Mouse (Mus musculus) erythroblast, embryonic 14.5 days (primary cell): ENCODE data around the gene Tmbim1. TPM values are rescaled to one million over a fixed set of nuclear protein-coding genes. Genes with fewer than 3 reads are reported as not detected.

Experiments used
- H3K27me3 ChIP-seq: 2 replicates; pipeline ENCODE4 v1.6.1; 2012; ENCODE audit warnings: inconsistent platforms; ENCODE audit not compliant: control insufficient read depth
- H3K36me3 ChIP-seq: 2 replicates; pipeline ENCODE4 v1.6.1; 2012; ENCODE audit warnings: mild to moderate bottlenecking, inconsistent platforms; ENCODE audit not compliant: control insufficient read depth
- H3K4me1 ChIP-seq: 2 replicates; pipeline ENCODE4 v1.6.1; 2012; ENCODE audit warnings: inconsistent platforms; ENCODE audit not compliant: control insufficient read depth
- H3K4me3 ChIP-seq: replicated peaks from 2 replicates; pipeline ENCODE3; 2012; ENCODE audit warnings: moderate library complexity, mild to moderate bottlenecking, inconsistent platforms
- H3K9me3 ChIP-seq: 2 replicates; pipeline ENCODE4 v1.6.1; 2012; ENCODE audit warnings: low read length, inconsistent platforms, mixed read lengths; ENCODE audit not compliant: control insufficient read depth
- GATA1 ChIP-seq: IDR thresholded peaks from 2 replicates; pipeline ENCODE4 v1.6.1; 2012; ENCODE audit warnings: low read length, inconsistent platforms, mixed read lengths
- TAL1 ChIP-seq: IDR thresholded peaks from 3 replicates; pipeline ENCODE4 v1.6.1; 2012; ENCODE audit warnings: low read length, inconsistent platforms, mixed read lengths
- polyA plus RNA-seq: library from polyadenylated mRNA; stranded (reverse); fragments of >175 nt; gene quantifications from 2 replicates; pipeline ENCODE4 v1.2.3, GENCODE M21; 2012

Tmbim1 gene
- polyA plus RNA-seq, 1 experiment: 2.7 TPM

- Histone ChIP-seq H3K27me3 (peaks cover 24% of the 10 kb centered on the region), H3K9me3 (no peaks in the 10 kb centered on the region), H3K4me1 (peaks cover 4% of the 10 kb centered on the region), H3K4me3 (no peak overlapping the region), H3K36me3 (peaks cover 11% of the 10 kb centered on the region)
- TF ChIP-seq GATA1: no peak
- no peak for TF ChIP-seq TAL1
Measured at GRCm38 (mm10) chr1:74275015-74275414, 30.4 kb downstream of the Tmbim1 start.

DNA sequence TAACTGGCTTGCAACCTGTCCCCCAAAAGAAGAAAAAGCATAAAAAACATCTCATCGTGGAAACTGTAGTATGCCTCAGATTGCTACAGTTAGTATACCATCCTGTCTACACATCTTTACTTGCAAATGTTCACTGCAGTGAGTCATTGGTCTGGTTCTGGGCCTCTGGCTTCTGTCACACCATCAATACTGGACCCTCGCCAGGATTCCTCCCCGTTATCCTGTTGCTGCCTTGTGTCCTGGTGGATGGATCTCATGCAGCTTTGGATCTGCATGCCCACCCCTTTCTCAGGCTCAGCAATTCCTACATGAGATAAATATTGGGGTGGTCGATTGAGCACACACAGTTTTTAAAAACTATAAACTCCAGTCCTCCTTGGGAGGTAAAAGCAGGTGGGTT, 33.8 kb downstream of the Tmbim1 start:
- Histone ChIP-seq H3K4me1 (peaks cover 6% of the 10 kb centered on the region), H3K36me3 (peaks cover 24% of the 10 kb centered on the region), H3K27me3 (peaks cover 19% of the 10 kb centered on the region), H3K9me3 (no peaks in the 10 kb centered on the region), H3K4me3 (no peak overlapping the region)
- TF ChIP-seq TAL1 (no peak), GATA1 (no peak)

DNA sequence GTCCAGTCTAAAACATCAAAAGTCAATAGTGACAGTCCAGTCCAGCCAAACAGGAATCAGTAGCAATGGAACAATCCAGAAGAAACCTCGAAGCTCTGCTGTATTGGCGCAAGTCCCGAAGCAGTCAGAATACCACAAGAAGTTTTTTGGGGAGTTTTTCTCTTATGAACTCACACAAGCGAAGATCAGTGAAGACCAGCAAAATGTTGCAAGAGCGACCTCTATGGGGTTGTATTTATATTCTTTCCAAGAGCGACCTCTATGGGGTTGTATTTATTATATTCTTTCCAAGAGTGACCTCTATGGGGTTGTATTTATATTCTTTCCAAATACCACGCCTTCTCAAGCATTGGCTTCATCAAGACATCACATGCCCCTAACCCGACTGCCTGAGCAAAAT, 36.7 kb downstream of the Tmbim1 start:
- no peak overlapping the region for H3K4me3 ChIP-seq
- TF ChIP-seq TAL1: no peak
- no peak for TF ChIP-seq GATA1
- H3K4me1 ChIP-seq: peaks cover 6% of the 10 kb centered on the region
- H3K36me3 ChIP-seq: peaks cover 53% of the 10 kb centered on the region
- no peaks in the 10 kb centered on the region for H3K9me3 ChIP-seq
- no peaks in the 10 kb centered on the region for H3K27me3 ChIP-seq

GRCm38 (mm10) chr1:74262510-74262909, 42.9 kb downstream of the Tmbim1 start:
- TF ChIP-seq TAL1 (no peak), GATA1 (no peak)
- H3K9me3 ChIP-seq: no peaks in the 10 kb centered on the region
- H3K27me3 ChIP-seq: no peaks in the 10 kb centered on the region
- H3K4me3 ChIP-seq: no peak overlapping the region
- peaks cover 87% of the 10 kb centered on the region for H3K36me3 ChIP-seq
- H3K4me1 ChIP-seq: no peaks in the 10 kb centered on the region

- Histone ChIP-seq H3K4me1 (no peaks in the 10 kb centered on the region), H3K4me3 (no peak overlapping the region), H3K9me3 (no peaks in the 10 kb centered on the region), H3K27me3 (no peaks in the 10 kb centered on the region), H3K36me3 (peaks cover 83% of the 10 kb centered on the region)
- no peak for TF ChIP-seq GATA1
- no peak for TF ChIP-seq TAL1
Measured at GRCm38 (mm10) chr1:74256782-74257181, 48.6 kb downstream of the Tmbim1 start.

DNA sequence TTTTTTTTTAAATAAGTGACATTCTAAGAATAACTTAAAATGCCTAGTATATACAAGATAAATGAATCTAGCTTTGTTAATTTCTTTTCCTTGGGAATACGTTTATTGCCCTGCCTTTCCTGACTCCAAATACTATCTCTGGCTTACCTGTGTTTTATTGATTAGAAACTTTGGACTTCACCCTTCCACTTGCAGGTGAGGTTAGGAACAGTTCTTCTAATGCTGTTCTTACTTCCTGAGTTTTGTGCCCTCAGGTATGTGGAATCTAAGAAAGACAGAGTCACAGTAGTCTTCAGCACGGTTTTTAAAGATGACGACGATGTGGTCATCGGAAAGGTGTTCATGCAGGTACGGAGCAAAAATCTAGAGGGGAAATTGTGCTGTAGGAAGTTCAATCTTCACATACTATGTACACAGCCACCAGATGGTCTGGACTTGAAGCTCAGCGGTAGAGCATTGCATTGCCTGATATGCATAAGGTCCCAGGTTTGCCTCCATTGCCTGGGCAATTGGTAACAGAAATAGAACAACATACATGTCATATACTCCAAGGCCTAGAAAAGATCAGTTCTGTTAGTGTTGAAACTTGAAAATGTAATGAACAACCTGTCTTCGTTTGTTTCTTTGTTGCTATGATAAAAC, 49.6 kb downstream of the Tmbim1 start:
- peaks cover 89% of the 10 kb centered on the region for H3K36me3 ChIP-seq
- H3K4me1 ChIP-seq: no peaks in the 10 kb centered on the region
- H3K4me3 ChIP-seq: no peak overlapping the region
- no peaks in the 10 kb centered on the region for H3K9me3 ChIP-seq
- no peaks in the 10 kb centered on the region for H3K27me3 ChIP-seq
- TF ChIP-seq GATA1 (no peak), TAL1 (no peak)

DNA sequence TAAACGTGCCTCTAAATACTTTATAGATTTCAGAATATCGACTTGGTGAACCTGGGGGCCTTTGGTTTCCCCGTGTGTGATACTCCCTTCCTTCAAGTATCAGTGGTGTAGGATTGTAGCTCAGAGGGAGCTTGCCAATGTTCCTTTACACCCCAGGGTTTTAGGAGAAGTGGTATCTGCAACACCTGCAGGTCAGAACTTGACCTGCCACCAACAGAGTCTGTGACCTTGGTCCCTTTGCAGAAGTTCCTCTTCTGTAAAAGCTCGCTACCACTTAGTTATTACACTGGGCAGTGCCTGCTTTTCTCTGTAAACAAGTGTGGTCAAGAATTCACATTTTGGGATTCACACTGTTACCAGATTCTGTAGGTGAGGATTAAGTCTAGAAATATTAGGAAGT, 55.3 kb downstream of the Tmbim1 start:
- peaks cover 86% of the 10 kb centered on the region for H3K36me3 ChIP-seq
- H3K4me1 ChIP-seq: no peaks in the 10 kb centered on the region; the same call in 1 of the 2 replicates
- H3K4me3 ChIP-seq: no peak overlapping the region
- no peaks in the 10 kb centered on the region for H3K27me3 ChIP-seq
- TF ChIP-seq GATA1 (no peak), TAL1 (no peak)
- no peaks in the 10 kb centered on the region for H3K9me3 ChIP-seq

GRCm38 (mm10) chr1:74249331-74249980, 56.0 kb downstream of the Tmbim1 start:
- no peaks in the 10 kb centered on the region for H3K9me3 ChIP-seq
- H3K36me3 ChIP-seq: peaks cover 80% of the 10 kb centered on the region
- no peak for TF ChIP-seq GATA1
- no peak for TF ChIP-seq TAL1
- H3K4me1 ChIP-seq: peaks cover 1% of the 10 kb centered on the region
- H3K4me3 ChIP-seq: no peak overlapping the region
- H3K27me3 ChIP-seq: no peaks in the 10 kb centered on the region

GRCm38 (mm10) chr1:74248799-74249198, 56.6 kb downstream of the Tmbim1 start:
- Histone ChIP-seq H3K4me3 (no peak overlapping the region), H3K9me3 (no peaks in the 10 kb centered on the region), H3K36me3 (peaks cover 76% of the 10 kb centered on the region), H3K27me3 (no peaks in the 10 kb centered on the region), H3K4me1 (peaks cover 2% of the 10 kb centered on the region)
- TF ChIP-seq GATA1 (no peak), TAL1 (no peak)
